Mouse (Mus musculus): ENCODE measurements around the gene Nek8.

- TF ChIP-seq POLR2A (IDR thresholded peaks at IDR 0.05; ENCODE audit: control insufficient read depth, low read depth, low read length) (no peak), CTCF (IDR thresholded peaks at IDR 0.05; ENCODE audit: control insufficient read depth, insufficient read depth, insufficient replicate concordance, low read depth, low read length) (no peak)
These were observed 47.0 kb downstream of the Nek8 start for GRCm38 (mm10) chr11:78129458-78129857.

Data from testis, adult 2 months (tissue).